Mouse (Mus musculus) gastrocnemius, postnatal 14 days (tissue): ENCODE data around the gene Ccnc. TPM values are rescaled to one million over a fixed set of nuclear protein-coding genes. Genes with fewer than 3 reads are reported as not detected.

Experiments used
- DNase-seq: peaks from one replicate; pipeline ENCODE4 v3.0.0; 2021; ENCODE audit warnings: mixed read lengths
- intact Hi-C: fragments of 180-260 bp; cut with DNase I; formaldehyde crosslinking; loops from one replicate; pipeline ENCODE4 v1.15.1; 2025; ENCODE audit warnings: low total_unique reads
- long read RNA-seq, 2 experiments: library from polyadenylated mRNA; stranded (forward); transcript quantifications; one replicate each; pipeline ENCODE4 v2.0.0; 2021
- total RNA-seq, 2 experiments: library from RNA; stranded (reverse); gene quantifications; 2 replicates each; pipeline ENCODE4 v1.2.3; 2021

Ccnc gene
- total RNA-seq = 10 to 100 TPM in 1 of 2 experiments, 1 to 10 TPM in 1; 8.8 to 12.2 TPM
- long read RNA-seq, experiment 1, transcript Ccnc-203 (12 exons, 1,406 nt) = major isoform, 8 of 13 reads
- long read RNA-seq, experiment 1, partial matches to known transcripts = 1 of 13 reads
- long read RNA-seq, experiment 1, other reads (novel, unspliced or antisense) = 2 of 13 reads
- long read RNA-seq, experiment 2, transcript Ccnc-203 (12 exons, 1,406 nt) = major isoform, 10 of 19 reads
- long read RNA-seq, experiment 2, partial matches to known transcripts = 2 of 19 reads
- long read RNA-seq, experiment 2, other reads (novel, unspliced or antisense) = 4 of 19 reads

- intact Hi-C loops = loop anchor here (10.0 kb wide), 1 partner anchor 87 kb away; no protein-coding TSS in a partner anchor
- DNase-seq = peak; percentile 91
Observed at GRCm38 (mm10) chr4:21727615-21728165, at the start of gene Ccnc. Gene Ccnc, plus strand, starts transcription at chr4:21727701.

- intact Hi-C loops = no loop called here
- no peak for DNase-seq
Observed at GRCm38 (mm10) chr4:21678101-21678974, 49.2 kb upstream of the Ccnc start.

GRCm38 (mm10) chr4:21678975-21679623 is 48.4 kb upstream of the Ccnc start:
- DNase-seq = peak; percentile 23
- intact Hi-C loops = no loop called here

DNA sequence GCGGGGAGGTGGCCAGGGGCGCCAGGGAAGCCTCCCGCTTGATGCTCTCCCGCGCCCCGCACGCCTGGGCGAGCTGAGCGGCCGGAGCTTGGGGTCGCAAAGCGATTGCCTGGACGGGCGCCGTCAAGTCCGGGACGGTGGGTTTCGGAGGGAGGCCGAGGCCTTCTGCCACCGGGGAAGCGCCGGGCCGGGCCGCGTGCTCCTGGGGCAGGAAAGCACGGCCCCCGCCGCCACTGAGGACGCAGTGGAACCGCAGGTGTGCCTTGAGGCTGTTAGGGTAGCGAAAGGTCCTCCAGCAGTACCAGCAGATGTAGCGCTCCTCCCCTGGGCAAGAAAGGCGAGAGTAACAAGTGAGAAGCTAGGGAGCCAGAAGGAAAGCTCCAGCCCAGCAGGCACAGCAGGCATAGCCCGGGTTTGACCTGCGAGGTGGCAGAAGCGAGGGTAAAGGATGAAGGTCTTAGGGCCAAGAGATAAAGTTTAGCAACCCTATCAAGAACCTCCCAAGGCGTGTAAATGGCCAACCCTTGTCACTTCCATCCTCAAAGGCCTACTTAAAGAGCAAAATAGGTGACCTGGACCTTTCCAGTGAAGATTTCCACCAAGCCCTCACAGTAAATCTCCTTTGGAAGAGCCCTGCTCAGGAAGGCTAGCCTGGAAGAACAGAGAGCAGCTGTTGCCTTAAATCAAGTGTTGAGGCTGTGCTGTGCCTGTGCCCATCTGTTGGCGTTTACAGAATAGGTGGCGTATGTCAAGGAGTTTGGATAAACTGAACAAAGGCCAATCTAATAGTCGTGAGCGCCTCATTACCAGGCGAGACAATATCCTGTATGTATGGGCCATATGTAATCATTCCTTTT is 47.6 kb upstream of the Ccnc start:
- no peak for DNase-seq
- intact Hi-C loops = no loop called here

- DNase-seq = no peak
- intact Hi-C loops = no loop called here
Observed at GRCm38 (mm10) chr4:21680971-21681370, 46.5 kb upstream of the Ccnc start.

GRCm38 (mm10) chr4:21682421-21683150 is 44.9 kb upstream of the Ccnc start:
- DNase-seq = no peak
- intact Hi-C loops = no loop called here

DNA sequence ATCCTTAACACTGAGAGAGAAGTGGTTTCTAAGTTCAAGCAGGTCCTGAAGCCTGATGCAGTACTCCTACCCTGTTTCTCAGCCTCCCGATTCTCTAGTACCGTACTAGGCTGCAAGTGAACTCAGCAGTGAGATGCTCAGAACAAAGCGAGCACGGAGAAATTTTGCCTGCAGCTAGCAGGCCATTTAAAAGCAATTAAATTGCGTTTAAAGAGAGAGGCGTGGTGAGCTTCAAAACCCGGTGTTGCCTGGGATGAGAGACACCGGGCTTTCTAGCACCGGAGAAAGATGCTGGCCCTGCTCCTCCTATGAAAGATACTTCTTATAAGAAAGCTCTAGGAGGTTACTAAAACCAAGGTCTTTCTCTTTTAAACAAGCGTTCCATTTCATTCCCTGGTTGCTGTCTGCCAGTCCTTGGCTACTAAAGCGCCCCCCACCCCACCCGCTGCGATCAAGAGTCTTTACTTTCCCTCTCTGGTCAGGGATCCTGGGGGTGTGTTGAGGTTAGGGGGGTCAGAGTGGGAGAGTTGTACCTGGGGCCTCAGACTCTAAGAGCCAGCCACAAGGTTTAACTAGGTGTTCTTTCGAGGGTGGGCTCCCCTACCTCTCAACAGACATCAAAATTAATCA is 43.0 kb upstream of the Ccnc start:
- intact Hi-C loops = no loop called here
- DNase-seq = no peak

GRCm38 (mm10) chr4:21685595-21686091 is 41.9 kb upstream of the Ccnc start, which contains the start of gene Prdm13:
Gene Prdm13, minus strand, starts transcription at chr4:21685963.
- no peak for DNase-seq
- intact Hi-C loops = no loop called here

DNA sequence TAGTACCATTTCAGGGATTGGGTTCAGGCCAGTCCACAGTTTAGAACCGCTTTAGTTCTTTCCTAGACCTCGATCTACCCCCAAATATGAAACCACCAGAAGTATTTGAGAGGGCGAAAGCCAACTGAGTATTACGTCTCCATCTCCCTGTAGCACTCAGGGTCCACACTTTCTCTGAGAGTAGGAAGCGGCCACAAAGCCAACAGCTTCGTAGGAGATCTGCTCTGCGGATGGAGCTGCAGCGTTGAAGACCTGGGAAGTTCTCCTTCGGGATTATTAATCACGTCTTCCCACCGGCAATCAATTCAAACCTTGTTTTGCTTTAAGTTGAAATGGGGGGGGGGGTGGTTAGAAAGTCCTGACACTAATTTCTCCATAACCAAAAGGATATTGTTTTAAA is 41.1 kb upstream of the Ccnc start:
- DNase-seq = no peak
- intact Hi-C loops = no loop called here

- intact Hi-C loops = no loop called here
- DNase-seq = no peak
Observed at GRCm38 (mm10) chr4:21686934-21687333, 40.6 kb upstream of the Ccnc start.

DNA sequence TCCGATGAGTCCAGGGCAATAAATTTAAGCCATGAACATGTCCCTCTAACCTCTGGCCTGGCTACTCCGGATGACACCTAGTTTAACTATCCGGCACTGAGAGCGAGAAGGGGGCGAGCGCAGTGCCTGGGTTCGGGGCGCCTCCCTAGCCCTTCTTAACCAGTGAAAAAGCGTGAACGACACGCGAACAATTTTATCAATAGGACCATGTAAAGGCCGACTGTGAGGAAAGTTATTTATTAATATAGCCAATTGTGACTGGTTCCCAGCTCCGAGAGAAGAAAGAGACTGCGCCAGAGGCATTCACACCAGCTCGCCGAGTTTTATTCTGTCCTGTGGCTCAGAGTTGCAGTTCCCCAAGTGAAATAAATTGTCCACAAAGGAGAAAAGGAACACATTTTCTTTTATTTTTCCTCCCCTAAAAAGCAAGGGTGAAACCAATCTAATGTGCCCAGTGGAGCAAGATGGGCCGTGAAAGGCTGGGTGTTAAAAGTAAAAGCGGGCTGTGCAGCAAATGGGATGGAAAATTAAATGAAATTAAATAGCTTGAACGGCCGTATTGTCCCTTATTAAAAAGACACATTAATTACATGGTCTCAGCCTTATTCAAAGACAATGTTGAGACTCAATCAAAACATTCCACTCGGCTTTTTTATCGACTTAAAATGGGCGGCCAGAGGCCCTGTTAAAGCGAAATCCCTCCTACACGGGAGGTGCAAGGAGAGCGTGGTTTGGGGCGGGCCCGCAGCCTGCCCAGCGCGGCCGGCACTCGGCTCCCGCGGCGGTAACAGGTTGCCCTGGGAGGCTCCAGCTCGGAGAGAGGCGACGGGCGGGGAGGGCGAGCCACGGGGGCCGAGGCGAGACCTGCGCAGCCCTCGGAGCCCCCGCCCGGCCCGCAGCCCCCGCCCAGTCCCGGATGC is 39.5 kb upstream of the Ccnc start:
- DNase-seq = no peak
- intact Hi-C loops = no loop called here

- DNase-seq = peak; percentile 18
Observed at GRCm38 (mm10) chr4:21688703-21689200, 38.7 kb upstream of the Ccnc start.

GRCm38 (mm10) chr4:21689492-21689941 is 38.0 kb upstream of the Ccnc start:
- no peak for DNase-seq
- intact Hi-C loops = no loop called here

More at GRCm38 (mm10) chr4:21688703-21689200, 38.7 kb upstream of the Ccnc start:
- intact Hi-C loops = no loop called here

DNA sequence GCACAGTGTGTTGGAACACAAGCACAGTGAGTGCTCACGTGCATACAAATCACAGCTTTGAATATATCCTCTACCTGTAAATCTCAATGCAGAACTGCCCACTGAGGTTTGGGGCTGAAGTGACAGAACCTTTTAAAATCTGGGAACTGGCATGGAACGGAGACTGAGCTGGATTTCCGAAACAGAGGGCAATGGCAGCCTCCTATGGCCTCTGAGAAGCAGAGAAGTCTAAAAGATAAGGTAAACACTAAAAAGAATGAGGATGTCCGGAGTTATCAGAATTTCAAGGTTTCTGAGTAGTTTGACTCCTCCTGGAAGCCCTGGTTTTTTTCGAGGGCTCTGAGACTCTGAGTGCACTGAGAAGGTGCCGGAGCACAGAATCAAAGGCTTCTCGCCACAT is 37.3 kb upstream of the Ccnc start:
- DNase-seq = no peak
- intact Hi-C loops = no loop called here

DNA sequence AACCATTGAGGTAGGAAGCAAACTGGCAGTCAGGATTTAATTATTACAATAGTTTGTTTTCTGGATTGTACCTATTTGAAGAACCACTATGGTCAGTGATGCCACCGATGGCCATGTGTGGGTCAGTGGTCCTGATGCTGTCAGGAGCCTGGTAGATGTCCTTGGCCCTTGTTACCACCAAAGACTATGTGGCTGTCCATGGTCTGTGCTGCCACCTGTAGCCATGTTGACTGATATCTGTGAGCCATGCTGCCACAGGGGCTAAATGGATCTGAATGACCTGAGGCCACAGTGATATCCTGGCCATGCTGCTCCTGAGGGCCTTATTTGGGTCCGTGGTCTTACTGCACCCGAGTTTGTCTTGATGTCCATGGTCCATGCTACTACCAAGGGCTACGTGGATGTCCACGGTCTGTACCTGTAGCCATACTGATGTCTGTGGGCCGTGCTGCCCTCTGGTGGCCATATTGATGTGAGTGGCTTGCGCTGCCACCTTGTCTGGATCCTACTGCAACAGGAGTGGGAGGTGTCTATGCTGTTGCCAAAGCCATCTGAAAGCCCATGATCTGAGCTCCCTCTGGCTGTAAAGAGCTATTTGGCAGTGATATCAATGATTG is 31.8 kb upstream of the Ccnc start:
- intact Hi-C loops = no loop called here
- no peak for DNase-seq

DNA sequence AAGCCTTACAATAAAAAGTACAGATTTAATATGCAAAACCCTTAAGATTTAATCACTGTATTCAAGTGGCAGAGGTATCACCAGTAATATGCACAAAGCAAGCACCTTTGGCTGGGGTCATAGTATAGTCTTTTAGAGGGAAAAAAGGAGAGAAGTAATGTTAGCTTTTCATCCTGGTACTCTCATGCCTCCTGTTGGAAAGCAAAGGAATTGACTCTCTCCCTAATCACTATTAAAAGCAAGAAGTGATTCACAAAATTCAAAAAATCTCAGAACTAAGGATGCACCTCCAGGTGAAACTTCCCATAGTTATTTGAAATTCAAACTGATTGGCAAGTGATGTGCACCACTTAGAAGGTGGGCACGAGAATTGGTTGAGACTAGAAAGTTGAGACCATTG is 22.5 kb upstream of the Ccnc start:
- intact Hi-C loops = no loop called here
- no peak for DNase-seq
